Mouse (Mus musculus) midbrain, embryonic 11.5 days (tissue): ENCODE data around the gene Acvr1b. TPM values are rescaled to one million over a fixed set of nuclear protein-coding genes. Genes with fewer than 3 reads are reported as not detected.

Source experiments
- ATAC-seq: fragments of 200-750 bp; cut with Nextera tagmentation; 2 replicates; pipeline ENCODE4 v1.8.0; 2017; ENCODE audit warnings: moderate TSS enrichment, moderate library complexity; ENCODE audit not compliant: low FRiP score
- DNase-seq: peaks from one replicate; pipeline ENCODE4 v3.0.0; 2015; ENCODE audit warnings: low spot score; ENCODE audit errors: missing footprints
- H3K27ac ChIP-seq: fragments of 300-500 bp; sonication (generic); 2 replicates; pipeline ENCODE4 v1.5.1; 2014; ENCODE audit warnings: low read depth, low read length
- H3K27me3 ChIP-seq: fragments of 300-500 bp; sonication (generic); 2 replicates; pipeline ENCODE4 v1.6.1; 2014; ENCODE audit warnings: mild to moderate bottlenecking, low read length, moderate library complexity, mixed read lengths; ENCODE audit not compliant: control insufficient read depth, insufficient read depth
- H3K36me3 ChIP-seq: fragments of 300-500 bp; sonication (generic); 2 replicates; pipeline ENCODE4 v1.6.1; 2014; ENCODE audit warnings: mild to moderate bottlenecking, low read length, moderate library complexity, mixed read lengths; ENCODE audit not compliant: control insufficient read depth, insufficient read depth
- H3K4me1 ChIP-seq: fragments of 300-500 bp; sonication (generic); 2 replicates; pipeline ENCODE4 v1.6.1; 2014; ENCODE audit warnings: low read length; ENCODE audit not compliant: control insufficient read depth, insufficient read depth
- H3K4me2 ChIP-seq: fragments of 300-500 bp; sonication (generic); 2 replicates; pipeline ENCODE4 v1.6.1; 2014; ENCODE audit warnings: mild to moderate bottlenecking, moderate library complexity
- H3K4me3 ChIP-seq: fragments of 300-500 bp; sonication (generic); 2 replicates; pipeline ENCODE4 v1.5.1; 2014; ENCODE audit warnings: low read depth, low read length
- H3K9ac ChIP-seq: fragments of 300-500 bp; sonication (generic); 2 replicates; pipeline ENCODE4 v1.6.1; 2014; ENCODE audit warnings: low read length
- H3K9me3 ChIP-seq: fragments of 300-500 bp; sonication (generic); 2 replicates; pipeline ENCODE4 v1.6.1; 2016; ENCODE audit warnings: low read length; ENCODE audit not compliant: control insufficient read depth
- WGBS: fragments of 180-500 bp; shearing (Covaris S2); extraction: QIAGEN DNeasy Blood & Tissue Kit; methylation state at CpG from one replicate; pipeline ENCODE4 v1.1.7; 2014; 5-methylcytosine and 5-hydroxymethylcytosine counted together
- polyA plus RNA-seq: library from polyadenylated mRNA; unstranded; fragments of >200 nt; fragmentation: Nextera tagmentation; extraction: Ambion mirVana; gene quantifications from 2 replicates; pipeline ENCODE4 v1.2.1, GENCODE M21; 2014

Acvr1b gene
- polyA plus RNA-seq, 1 experiment from 2014 or later = 15.2 TPM

DNA sequence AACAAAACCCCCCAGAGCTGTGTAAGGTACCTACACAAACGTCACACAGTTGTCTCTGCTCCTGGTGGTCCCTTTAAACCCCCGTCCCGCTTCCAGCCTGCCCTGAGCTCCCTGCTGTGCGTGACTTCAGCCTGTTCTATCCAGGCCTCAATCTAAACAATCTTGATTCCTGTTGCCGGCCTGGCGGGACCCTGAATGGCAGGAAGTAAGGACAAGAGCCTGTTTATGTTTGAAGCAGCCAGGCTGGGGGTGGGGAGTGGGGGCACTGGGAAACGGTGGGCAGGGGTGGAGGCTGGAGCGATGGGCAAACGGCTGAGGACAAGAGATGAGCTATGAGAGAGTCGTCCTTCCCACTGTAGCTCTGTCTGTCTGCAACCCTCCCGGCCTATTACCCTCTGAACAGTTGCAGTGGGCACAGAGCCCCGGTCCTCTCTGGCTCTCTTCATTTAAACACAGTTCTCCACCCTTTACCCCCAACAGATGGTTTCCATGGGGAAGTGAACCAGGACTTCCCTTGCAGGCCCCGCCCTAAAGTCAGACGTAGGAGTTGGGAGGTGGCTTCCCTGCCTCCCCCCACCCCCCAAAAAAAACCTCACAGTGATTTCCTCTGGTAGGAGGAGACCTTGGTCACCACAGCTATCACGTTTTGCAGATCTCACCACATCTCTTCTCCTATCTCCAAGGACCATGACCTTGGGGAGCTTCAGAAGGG is 39.7 kb upstream of the Acvr1b start:
- H3K4me3 ChIP-seq = no peak overlapping the region
- H3K4me1 ChIP-seq = 0 out of 2 replicates have a peak, but pooled peaks cover 4% of the 10 kb centered on the region
- H3K9me3 ChIP-seq = no peaks in the 10 kb centered on the region
- 33% methylated on average over 15 of the region's 15 CpGs for WGBS
- no peak for ATAC-seq
- DNase-seq = no peak
- H3K4me2 ChIP-seq = no peak overlapping the region
- H3K36me3 ChIP-seq = no peaks in the 10 kb centered on the region
- peaks cover 14% of the 10 kb centered on the region for H3K27me3 ChIP-seq
- no peak overlapping the region for H3K27ac ChIP-seq
- H3K9ac ChIP-seq = no peak overlapping the region

DNA sequence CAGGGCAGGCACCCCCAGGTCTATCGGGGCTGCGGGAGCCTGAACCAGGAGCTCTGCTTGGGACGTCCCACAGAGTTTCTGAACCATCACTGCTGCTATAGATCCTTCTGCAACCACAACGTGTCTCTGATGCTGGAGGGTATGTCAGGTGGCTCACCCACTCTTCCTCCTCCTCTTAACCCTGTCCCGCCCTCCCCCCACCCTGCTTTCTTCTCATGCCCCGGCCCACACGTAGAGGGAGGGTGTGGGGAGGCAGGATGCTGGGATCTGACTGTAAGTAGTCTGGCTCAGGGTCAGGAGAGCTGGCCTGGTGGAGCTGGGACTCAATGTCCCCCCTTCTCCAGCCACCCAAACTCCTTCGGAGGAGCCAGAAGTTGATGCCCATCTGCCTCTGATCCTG is 38.5 kb upstream of the Acvr1b start:
- Histone ChIP-seq H3K4me1 (peaks cover 14% of the 10 kb centered on the region), H3K4me3 (no peak overlapping the region), H3K4me2 (0 out of 2 replicates have a peak overlapping the region, but pooled peaks have one; percentile 4), H3K9me3 (no peaks in the 10 kb centered on the region), H3K36me3 (no peaks in the 10 kb centered on the region), H3K27me3 (peaks cover 4% of the 10 kb centered on the region; the same call in 1 of the 2 replicates), H3K27ac (no peak overlapping the region), H3K9ac (no peak overlapping the region)
- 77% methylated on average over 8 of the region's 8 CpGs for WGBS
- no peak for DNase-seq
- ATAC-seq = no peak

- Histone ChIP-seq H3K9me3 (no peaks in the 10 kb centered on the region), H3K4me3 (no peak overlapping the region), H3K9ac (no peak overlapping the region), H3K27me3 (peaks cover 2% of the 10 kb centered on the region; the same call in 1 of the 2 replicates), H3K4me2 (no peak overlapping the region), H3K36me3 (no peaks in the 10 kb centered on the region), H3K27ac (no peak overlapping the region), H3K4me1 (peaks cover 19% of the 10 kb centered on the region)
- DNase-seq (no peak), ATAC-seq (no peak)
- WGBS = 78% methylated on average over 11 of the region's 11 CpGs
Observed at GRCm38 (mm10) chr15:101137455-101137854, 36.4 kb upstream of the Acvr1b start.

DNA sequence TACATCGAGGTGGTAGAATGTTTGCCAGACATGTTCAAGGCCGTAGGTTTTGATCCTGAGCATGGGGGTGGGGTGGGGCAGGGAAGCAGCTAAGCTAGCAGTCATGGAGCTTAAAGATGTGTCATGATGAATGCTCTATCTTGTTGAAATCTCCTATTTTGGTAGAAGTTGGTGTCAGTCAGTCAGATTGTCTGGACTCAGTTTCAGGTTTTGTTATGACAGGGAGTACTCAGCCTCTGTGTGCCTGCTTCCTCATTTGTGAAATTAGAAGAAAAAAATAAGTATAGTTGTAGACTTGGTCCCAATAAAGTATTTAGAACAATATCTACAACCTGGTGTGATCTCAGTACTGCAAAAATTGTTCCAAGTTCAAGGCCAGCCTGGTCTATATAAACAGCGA is 35.2 kb upstream of the Acvr1b start:
- H3K9me3 ChIP-seq = no peaks in the 10 kb centered on the region
- H3K4me3 ChIP-seq = no peak overlapping the region
- H3K27me3 ChIP-seq = peaks cover 2% of the 10 kb centered on the region; the same call in 1 of the 2 replicates
- H3K27ac ChIP-seq = no peak overlapping the region
- H3K4me1 ChIP-seq = peaks cover 21% of the 10 kb centered on the region
- no peak overlapping the region for H3K9ac ChIP-seq
- no peak for ATAC-seq
- WGBS = 89% methylated on average over 3 of the region's 3 CpGs
- H3K4me2 ChIP-seq = no peak overlapping the region
- no peak for DNase-seq
- H3K36me3 ChIP-seq = no peaks in the 10 kb centered on the region

- peak; percentile 12; the same call in 1 of the 2 replicates for ATAC-seq
- WGBS = 15% methylated on average over 12 of the region's 12 CpGs
Observed at GRCm38 (mm10) chr15:101139885-101140284, 34.0 kb upstream of the Acvr1b start.

GRCm38 (mm10) chr15:101140587-101140986 is 33.3 kb upstream of the Acvr1b start:
- H3K9me3 ChIP-seq = no peaks in the 10 kb centered on the region
- H3K4me3 ChIP-seq = no peak overlapping the region
- H3K9ac ChIP-seq = no peak overlapping the region
- 65% methylated on average over 6 of the region's 6 CpGs for WGBS
- 0 out of 2 replicates have a peak, but pooled peaks cover 2% of the 10 kb centered on the region for H3K27me3 ChIP-seq
- H3K27ac ChIP-seq = no peak overlapping the region
- no peak overlapping the region; the same call in 1 of the 2 replicates for H3K4me2 ChIP-seq
- H3K4me1 ChIP-seq = peaks cover 17% of the 10 kb centered on the region
- DNase-seq (peak; percentile 87), ATAC-seq (0 out of 2 replicates have a peak, but pooled peaks have one; percentile 0)
- no peaks in the 10 kb centered on the region for H3K36me3 ChIP-seq

More at GRCm38 (mm10) chr15:101139885-101140284, 34.0 kb upstream of the Acvr1b start:
- Histone ChIP-seq H3K27ac (no peak overlapping the region), H3K4me1 (peaks cover 17% of the 10 kb centered on the region), H3K4me3 (no peak overlapping the region), H3K4me2 (no peak overlapping the region), H3K9ac (peak overlapping the region; percentile 28; the same call in 1 of the 2 replicates), H3K9me3 (no peaks in the 10 kb centered on the region), H3K36me3 (no peaks in the 10 kb centered on the region), H3K27me3 (0 out of 2 replicates have a peak, but pooled peaks cover 2% of the 10 kb centered on the region)
- peak; percentile 83 for DNase-seq

DNA sequence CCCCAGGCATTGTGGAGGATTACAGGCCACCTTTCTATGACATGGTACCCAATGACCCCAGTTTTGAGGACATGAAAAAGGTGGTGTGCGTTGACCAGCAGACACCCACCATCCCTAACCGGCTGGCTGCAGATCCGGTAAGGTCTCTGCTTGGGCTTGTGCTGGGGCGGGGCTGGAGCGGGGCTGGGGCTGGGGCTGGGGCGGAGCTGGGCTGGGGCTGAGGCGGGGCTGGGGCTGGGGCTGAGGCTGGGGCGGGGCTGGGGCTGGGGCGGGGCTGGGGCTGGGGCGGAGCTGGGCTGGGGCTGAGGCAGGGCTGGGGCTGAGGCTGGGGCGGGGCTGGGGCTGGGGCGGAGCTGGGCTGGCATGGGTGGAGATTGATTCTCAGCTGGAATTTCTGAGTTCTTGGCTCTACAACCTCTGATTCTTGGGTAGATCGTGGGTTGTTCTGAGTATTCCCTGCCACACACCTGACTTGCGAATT is 32.8 kb upstream of the Acvr1b start:
- ATAC-seq (peak; percentile 77), DNase-seq (peak; percentile 91)
- Histone ChIP-seq H3K4me3 (no peak overlapping the region), H3K9me3 (no peaks in the 10 kb centered on the region), H3K4me2 (no peak overlapping the region; the same call in 1 of the 2 replicates), H3K9ac (no peak overlapping the region), H3K27me3 (0 out of 2 replicates have a peak, but pooled peaks cover 2% of the 10 kb centered on the region), H3K4me1 (peaks cover 20% of the 10 kb centered on the region), H3K36me3 (no peaks in the 10 kb centered on the region), H3K27ac (no peak overlapping the region)
- WGBS = 5% methylated on average over 12 of the region's 14 CpGs

GRCm38 (mm10) chr15:101142672-101143071 is 31.2 kb upstream of the Acvr1b start:
- Histone ChIP-seq H3K9me3 (no peaks in the 10 kb centered on the region), H3K9ac (no peak overlapping the region), H3K4me3 (no peak overlapping the region), H3K4me1 (peaks cover 20% of the 10 kb centered on the region), H3K36me3 (no peaks in the 10 kb centered on the region), H3K27me3 (0 out of 2 replicates have a peak, but pooled peaks cover 2% of the 10 kb centered on the region), H3K4me2 (no peak overlapping the region), H3K27ac (no peak overlapping the region)
- no peak for DNase-seq
- 55% methylated on average over 8 of the region's 8 CpGs for WGBS
- no peak for ATAC-seq

DNA sequence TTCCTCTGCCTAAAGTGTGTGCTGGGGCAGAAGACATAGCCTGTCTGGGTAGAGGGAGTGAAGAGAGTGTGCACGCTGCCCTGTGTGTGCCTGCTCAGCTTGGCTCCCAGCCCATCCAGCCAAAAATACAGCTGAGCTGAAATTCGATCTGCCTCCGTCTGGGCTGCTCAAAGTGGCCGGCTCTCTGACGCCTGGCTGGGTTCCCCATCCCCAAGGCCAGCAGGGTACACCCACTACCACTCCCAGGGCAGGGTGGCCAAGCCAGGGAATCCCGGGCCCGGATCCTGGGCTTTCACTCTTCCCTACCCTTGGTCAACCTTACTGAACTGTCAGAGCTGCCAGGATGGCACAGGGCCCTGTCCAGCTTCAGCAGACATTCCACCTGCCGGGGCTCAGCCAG is 30.4 kb upstream of the Acvr1b start:
- H3K4me3 ChIP-seq = no peak overlapping the region
- 17% methylated on average over 8 of the region's 8 CpGs for WGBS
- no peak for DNase-seq

More for the DNA sequence above, 30.4 kb upstream of the Acvr1b start:
- Histone ChIP-seq H3K27me3 (0 out of 2 replicates have a peak, but pooled peaks cover 2% of the 10 kb centered on the region), H3K27ac (no peak overlapping the region), H3K9me3 (no peaks in the 10 kb centered on the region), H3K36me3 (no peaks in the 10 kb centered on the region), H3K4me2 (no peak overlapping the region), H3K9ac (peak overlapping the region; percentile 24; the same call in 1 of the 2 replicates), H3K4me1 (peaks cover 20% of the 10 kb centered on the region)
- ATAC-seq = no peak
